Mouse (Mus musculus) erythroblast, embryonic 14.5 days (primary cell): ENCODE measurements at regions not wholly inside any gene's neighbourhood (a gene's known extent, or its start where the extent isn't known, plus 50 kb on each side); places are given as distances from the start of the nearest gene placed in this dataset.

ENCODE experiments used
- H3K27me3 ChIP-seq: 2 replicates; pipeline ENCODE4 v1.6.1; 2012; ENCODE audit warnings: inconsistent platforms; ENCODE audit not compliant: control insufficient read depth
- H3K36me3 ChIP-seq: 2 replicates; pipeline ENCODE4 v1.6.1; 2012; ENCODE audit warnings: mild to moderate bottlenecking, inconsistent platforms; ENCODE audit not compliant: control insufficient read depth
- H3K4me1 ChIP-seq: 2 replicates; pipeline ENCODE4 v1.6.1; 2012; ENCODE audit warnings: inconsistent platforms; ENCODE audit not compliant: control insufficient read depth
- H3K4me3 ChIP-seq: replicated peaks from 2 replicates; pipeline ENCODE3; 2012; ENCODE audit warnings: moderate library complexity, mild to moderate bottlenecking, inconsistent platforms
- H3K9me3 ChIP-seq: 2 replicates; pipeline ENCODE4 v1.6.1; 2012; ENCODE audit warnings: low read length, inconsistent platforms, mixed read lengths; ENCODE audit not compliant: control insufficient read depth
- GATA1 ChIP-seq: IDR thresholded peaks from 2 replicates; pipeline ENCODE4 v1.6.1; 2012; ENCODE audit warnings: low read length, inconsistent platforms, mixed read lengths
- TAL1 ChIP-seq: IDR thresholded peaks from 3 replicates; pipeline ENCODE4 v1.6.1; 2012; ENCODE audit warnings: low read length, inconsistent platforms, mixed read lengths

DNA sequence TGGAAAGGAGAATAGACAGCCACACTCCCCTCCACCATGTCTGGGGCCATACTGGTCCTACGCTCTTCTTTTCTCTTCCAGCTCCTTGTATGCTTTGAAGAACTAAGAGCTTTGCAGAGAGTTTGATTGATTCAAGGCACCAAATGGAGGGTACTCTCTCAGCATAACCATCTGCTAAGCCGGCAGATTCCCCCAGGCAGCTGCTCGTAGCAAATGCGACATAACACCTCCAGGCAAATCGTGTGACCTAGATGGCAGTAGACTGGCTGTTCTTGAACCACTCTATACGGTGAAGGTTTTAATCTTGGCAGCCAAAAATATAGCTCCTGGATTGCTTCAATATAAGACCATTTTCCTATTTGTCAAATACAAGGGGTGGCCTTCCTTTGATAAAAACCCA lies 191.8 kb upstream of the Pabpc6 start:
- Histone ChIP-seq H3K4me3 (no peak overlapping the region), H3K4me1 (no peaks in the 10 kb centered on the region), H3K36me3 (no peaks in the 10 kb centered on the region), H3K27me3 (no peaks in the 10 kb centered on the region), H3K9me3 (no peaks in the 10 kb centered on the region)
- no peak for TF ChIP-seq TAL1
- no peak for TF ChIP-seq GATA1

DNA sequence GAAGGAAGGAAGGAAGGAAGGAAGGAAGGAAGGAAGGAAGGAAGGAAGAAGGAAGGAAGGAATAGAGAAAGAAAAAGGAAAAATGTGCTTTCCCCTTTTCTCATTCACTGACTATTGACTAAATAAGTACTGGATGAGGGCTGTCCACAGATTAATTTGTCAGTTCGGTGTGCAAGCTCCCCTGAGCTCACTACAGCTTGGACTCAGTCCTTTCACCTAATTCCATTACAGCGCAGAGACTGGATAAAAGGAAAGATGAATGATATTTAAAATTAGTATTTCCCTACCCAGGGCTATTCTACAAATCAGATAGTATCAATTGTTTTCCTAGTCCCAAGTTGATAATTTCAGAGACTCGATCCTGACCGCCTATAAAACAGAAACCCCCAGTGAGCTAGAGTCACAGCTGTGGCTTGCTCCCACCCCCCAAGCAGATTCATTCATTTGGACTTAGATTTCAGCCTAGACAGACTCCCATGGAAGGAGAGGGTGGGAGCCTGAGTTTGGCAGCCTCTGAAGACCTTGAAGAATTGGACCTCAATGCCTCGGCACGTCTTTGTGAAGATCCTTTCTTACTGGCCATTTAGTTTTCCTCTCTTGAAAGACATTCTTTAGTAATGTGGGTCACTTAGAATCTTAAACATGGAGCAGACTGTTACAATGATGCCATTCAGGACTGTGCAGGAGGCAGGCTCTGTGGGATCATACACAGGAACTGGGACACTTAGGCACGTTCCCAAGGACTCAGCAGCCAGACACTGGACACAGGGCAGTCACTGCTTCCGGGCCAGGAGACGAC lies 179.2 kb upstream of the Pabpc6 start:
- Histone ChIP-seq H3K27me3 (no peaks in the 10 kb centered on the region), H3K36me3 (no peaks in the 10 kb centered on the region), H3K4me3 (no peak overlapping the region), H3K4me1 (no peaks in the 10 kb centered on the region), H3K9me3 (no peaks in the 10 kb centered on the region)
- TF ChIP-seq GATA1: no peak
- no peak for TF ChIP-seq TAL1

DNA sequence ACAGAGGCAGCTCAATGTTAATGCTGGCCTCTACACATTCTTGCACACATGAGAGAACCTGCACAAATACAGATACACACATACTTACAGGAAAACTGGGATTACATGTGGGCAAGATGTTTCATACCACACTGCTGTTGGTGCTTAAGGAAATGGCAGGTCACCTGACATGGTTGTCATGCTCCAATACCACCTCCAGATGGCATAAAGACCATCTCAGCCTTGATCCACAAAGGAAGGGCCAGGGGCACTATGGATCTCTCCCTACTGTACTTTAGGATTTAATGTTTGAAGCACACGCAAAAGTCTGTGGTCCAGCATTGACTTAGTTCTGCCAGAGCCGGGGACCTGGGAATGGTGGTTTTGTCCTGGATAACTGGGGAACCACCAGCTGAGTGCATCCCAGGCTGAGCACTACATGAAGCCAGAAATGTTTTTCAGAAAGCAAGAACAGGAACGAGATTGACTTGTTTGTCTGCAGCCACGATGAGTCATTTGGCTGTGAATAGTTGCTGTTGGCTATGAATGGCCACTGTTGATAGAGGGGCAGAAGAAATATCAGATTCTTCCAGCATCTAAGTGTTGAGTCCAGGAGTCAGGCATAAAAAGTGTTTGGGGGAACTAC lies 176.0 kb upstream of the Pabpc6 start:
- TF ChIP-seq GATA1: no peak
- TF ChIP-seq TAL1: no peak
- Histone ChIP-seq H3K9me3 (no peaks in the 10 kb centered on the region; the same call in 1 of the 2 replicates), H3K4me1 (no peaks in the 10 kb centered on the region), H3K4me3 (no peak overlapping the region), H3K36me3 (no peaks in the 10 kb centered on the region), H3K27me3 (no peaks in the 10 kb centered on the region)

DNA sequence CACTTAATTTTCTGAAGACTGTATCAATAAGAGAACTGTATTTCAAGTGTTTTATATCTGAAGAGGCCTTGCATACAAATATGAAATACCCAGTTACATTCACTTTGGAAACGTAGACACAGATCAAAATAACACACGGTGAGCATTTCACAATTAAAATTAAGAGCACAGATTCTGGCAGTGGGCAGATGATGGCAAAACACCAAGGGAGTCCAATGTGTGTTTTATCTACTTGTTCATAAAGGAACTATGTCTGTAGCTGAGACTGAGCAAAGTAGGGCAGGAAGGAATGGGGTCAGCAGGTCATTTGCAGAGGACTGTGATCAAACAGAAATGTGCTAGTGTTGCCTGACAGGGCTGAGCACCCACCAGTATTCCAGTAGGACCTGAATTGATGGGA lies 171.6 kb upstream of the Pabpc6 start:
- Histone ChIP-seq H3K4me1 (no peaks in the 10 kb centered on the region), H3K36me3 (no peaks in the 10 kb centered on the region), H3K27me3 (no peaks in the 10 kb centered on the region), H3K9me3 (no peaks in the 10 kb centered on the region; the same call in 1 of the 2 replicates), H3K4me3 (no peak overlapping the region)
- TF ChIP-seq GATA1: no peak
- TF ChIP-seq TAL1: no peak

DNA sequence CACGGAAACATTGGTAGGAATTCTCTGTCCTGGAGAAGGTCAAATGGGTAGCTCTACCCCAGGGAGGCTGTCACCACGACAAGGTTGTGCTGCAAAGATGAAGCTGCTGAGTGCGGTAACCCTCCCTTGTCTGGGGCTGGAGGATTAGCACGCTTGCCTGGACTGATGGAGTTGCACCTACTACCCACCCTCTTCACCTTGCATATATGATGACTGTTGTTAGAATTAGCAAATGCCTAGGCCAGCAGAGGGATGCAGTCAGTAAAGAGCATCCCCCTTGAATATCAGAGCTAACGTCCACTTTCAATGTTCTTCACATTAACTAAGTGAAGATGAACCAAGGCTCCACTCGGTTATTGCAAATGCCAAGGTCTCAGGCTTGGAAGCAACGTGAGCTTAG lies 169.7 kb upstream of the Pabpc6 start:
- no peaks in the 10 kb centered on the region for H3K36me3 ChIP-seq
- H3K27me3 ChIP-seq: no peaks in the 10 kb centered on the region
- H3K9me3 ChIP-seq: no peaks in the 10 kb centered on the region; the same call in 1 of the 2 replicates
- H3K4me3 ChIP-seq: no peak overlapping the region
- no peak for TF ChIP-seq TAL1
- no peak for TF ChIP-seq GATA1
- no peaks in the 10 kb centered on the region for H3K4me1 ChIP-seq

DNA sequence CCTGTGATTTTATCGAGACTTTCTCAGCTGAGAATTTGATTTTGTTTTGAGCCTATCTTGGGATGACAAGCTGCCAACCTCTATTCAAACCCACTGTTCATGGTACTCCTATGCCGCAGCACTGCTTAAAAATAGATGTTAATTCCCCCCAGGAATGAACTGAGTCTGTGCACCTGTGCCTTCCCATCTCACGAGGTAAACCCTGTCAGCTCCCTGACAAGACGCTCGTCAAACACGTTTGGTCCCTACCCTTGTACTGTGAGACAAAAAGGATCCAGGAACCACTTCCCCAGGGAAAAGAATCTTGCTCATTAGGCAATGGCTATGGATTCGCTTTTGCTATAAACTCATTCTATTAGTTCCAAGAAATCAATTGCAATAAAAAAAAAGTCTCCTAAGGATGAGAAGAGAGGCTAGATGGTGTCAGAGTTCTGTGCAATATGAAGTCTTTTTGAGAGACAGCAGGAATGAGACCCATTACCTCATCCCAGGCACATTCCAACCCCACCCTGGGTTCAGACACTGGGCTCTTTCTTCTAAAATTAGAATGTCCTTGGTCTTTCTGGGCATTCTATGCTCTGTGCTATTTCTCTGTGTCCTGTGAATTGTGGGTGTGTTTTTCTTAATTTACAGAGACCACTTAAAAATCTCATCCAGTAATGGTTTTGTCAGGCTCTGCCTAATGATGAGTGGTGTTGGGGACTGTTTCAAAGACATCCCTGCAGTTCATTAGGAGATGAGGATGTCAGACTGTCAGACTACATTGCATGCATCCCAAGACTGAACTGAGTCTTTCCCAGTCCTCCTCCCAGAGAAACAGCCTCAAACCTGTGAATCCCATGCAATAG lies 167.7 kb upstream of the Pabpc6 start:
- H3K36me3 ChIP-seq: no peaks in the 10 kb centered on the region
- no peaks in the 10 kb centered on the region for H3K27me3 ChIP-seq
- no peaks in the 10 kb centered on the region for H3K4me1 ChIP-seq
- TF ChIP-seq GATA1 (no peak), TAL1 (no peak)
- no peaks in the 10 kb centered on the region; the same call in 1 of the 2 replicates for H3K9me3 ChIP-seq
- H3K4me3 ChIP-seq: no peak overlapping the region

DNA sequence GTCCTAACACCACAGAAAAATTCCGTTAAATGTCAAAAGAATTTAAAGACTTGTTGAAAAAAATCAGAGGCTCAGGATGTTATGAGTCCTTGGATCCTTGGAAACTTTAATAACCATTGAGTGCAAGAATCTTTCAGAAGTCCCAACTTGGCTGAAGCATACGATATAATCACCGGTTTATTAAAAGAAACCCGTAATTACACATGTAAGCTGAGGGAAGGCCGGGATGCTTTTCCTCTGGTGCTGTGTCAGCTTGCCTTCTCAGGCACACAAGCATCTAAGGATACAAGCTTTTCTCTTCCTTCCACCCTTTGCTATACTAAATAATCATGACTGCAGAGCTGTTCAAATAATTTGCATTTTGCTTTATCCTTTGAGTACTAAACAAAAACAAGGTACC lies 160.4 kb upstream of the Pabpc6 start:
- no peaks in the 10 kb centered on the region for H3K36me3 ChIP-seq
- TF ChIP-seq GATA1 (no peak), TAL1 (no peak)
- H3K9me3 ChIP-seq: no peaks in the 10 kb centered on the region; the same call in 1 of the 2 replicates
- H3K27me3 ChIP-seq: no peaks in the 10 kb centered on the region
- H3K4me1 ChIP-seq: no peaks in the 10 kb centered on the region
- no peak overlapping the region for H3K4me3 ChIP-seq

DNA sequence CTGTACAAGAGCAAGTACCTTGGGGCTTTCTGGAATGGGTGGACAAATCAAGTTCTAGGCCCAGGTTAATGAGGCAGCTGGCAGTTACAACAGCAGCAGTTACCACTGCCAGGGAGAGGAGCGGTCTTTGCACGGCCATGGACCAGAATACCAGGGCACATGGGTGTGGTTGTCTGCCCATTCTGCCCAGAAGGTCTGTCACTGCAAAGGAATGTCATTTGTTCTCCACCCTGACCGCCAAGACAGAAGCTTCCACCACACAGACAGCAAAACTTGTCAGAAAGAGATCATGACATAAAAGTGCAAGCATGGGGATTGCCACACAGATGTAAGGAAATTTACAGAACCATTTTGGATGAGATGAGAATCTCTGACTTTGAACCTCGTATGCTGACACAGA lies 151.8 kb upstream of the Pabpc6 start:
- TF ChIP-seq TAL1 (no peak), GATA1 (no peak)
- Histone ChIP-seq H3K4me1 (no peaks in the 10 kb centered on the region), H3K36me3 (no peaks in the 10 kb centered on the region), H3K27me3 (no peaks in the 10 kb centered on the region), H3K4me3 (no peak overlapping the region), H3K9me3 (no peaks in the 10 kb centered on the region; the same call in 1 of the 2 replicates)

DNA sequence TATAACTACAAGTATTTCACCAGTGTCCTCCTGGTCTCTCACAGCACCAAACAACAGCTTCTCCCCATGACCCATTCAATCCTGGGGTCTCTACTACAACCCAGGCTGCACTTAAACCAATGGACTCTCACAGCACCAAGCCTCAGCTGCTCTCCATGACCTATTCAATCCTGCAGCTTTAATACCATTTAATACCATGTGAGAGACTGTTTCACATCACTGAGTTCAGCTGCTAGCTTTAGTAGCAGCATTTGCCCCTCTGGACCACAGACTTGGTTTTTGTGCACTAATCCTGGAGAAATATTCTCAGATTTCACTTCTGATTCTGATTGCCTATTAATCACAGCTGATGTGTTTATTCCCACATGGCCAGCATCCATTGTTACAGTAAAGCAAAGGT lies 147.5 kb upstream of the Pabpc6 start:
- Histone ChIP-seq H3K4me3 (no peak overlapping the region), H3K4me1 (no peaks in the 10 kb centered on the region), H3K36me3 (no peaks in the 10 kb centered on the region), H3K27me3 (no peaks in the 10 kb centered on the region), H3K9me3 (no peaks in the 10 kb centered on the region; the same call in 1 of the 2 replicates)
- TF ChIP-seq TAL1 (no peak), GATA1 (no peak)
